Mouse (Mus musculus) erythroblast, embryonic 14.5 days (primary cell): ENCODE data around the gene Rptor.

ENCODE experiments used
- GATA1 ChIP-seq: IDR thresholded peaks from 2 replicates; pipeline ENCODE4 v1.6.1; 2012; ENCODE audit warnings: low read length, inconsistent platforms, mixed read lengths
- TAL1 ChIP-seq: IDR thresholded peaks from 3 replicates; pipeline ENCODE4 v1.6.1; 2012; ENCODE audit warnings: low read length, inconsistent platforms, mixed read lengths

DNA sequence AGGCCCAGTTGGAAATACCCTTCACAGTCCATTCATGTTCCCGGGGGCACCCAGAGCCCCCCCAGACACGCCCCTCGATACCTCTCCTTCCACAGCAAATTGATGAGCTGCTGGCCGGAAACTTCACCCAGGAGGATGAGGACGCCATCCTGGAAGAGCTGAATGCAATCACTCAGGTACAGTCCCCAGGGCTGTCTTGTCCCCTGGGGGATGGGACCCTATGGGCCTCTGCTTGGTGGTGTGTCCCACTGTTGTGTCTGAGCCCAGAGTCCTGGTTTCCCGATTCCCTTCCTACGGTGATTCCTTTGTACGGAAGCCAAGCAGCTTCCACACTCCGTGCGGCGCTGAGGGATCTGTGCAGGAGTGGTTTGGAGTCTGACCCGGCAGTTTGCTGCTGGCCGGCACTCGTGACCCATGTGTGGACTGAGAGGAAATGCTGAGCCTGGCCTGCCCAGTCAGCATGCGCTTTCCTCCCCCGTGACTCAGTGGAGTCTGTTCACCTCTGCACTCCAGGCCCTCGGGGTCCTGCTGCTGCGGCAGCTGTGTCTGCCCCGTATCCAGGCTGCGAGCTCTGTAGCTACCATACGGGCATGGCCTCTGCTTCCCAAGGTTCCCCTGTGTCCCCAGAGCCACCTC lies 314.2 kb downstream of the Rptor start:
- TF ChIP-seq GATA1 = no peak
- TF ChIP-seq TAL1 = no peak
